Mouse (Mus musculus): ENCODE measurements around the gene 3830417A13Rik. TPM values are rescaled to one million over a fixed set of nuclear protein-coding genes. Genes with fewer than 3 reads are reported as not detected.

3830417A13Rik gene
- polyA plus RNA-seq (2016; fragmentation: Nextera tagmentation; extraction: Ambion mirVana): 0.13 and 0.52 TPM in 2 replicates

DNA sequence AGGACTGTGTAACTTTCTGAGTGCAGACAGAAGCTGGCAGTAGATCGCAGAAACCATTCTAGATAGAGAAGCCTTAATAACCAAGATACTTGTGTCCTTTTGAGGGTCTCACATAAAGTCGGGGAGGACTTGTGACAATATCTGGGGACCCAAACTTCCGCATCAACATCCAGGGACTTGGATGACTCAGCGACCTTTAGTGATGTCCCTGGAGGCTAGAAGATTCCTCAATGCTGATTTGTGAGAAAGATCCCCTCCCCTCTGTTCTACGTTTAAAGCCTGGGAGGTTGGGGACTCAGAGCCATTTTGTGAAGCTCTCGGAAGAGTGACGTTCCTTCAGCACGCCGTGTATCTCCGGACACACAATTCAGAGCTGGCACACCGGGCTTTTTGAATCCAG lies at the start of gene 3830417A13Rik:
TSS of gene 3830417A13Rik (plus strand) at position 301 of the 400 bp plus-strand sequence.
- no peaks in the 10 kb centered on the region for H3K27me3 ChIP-seq
- H3K4me3 ChIP-seq: no peak within 1 kb of the TSS
- WGBS: 89% methylated on average over 11 of the region's 11 CpGs
- no peaks in the 10 kb centered on the region for H3K9me3 ChIP-seq
- no peak within 1 kb of the TSS for H3K27ac ChIP-seq (replicated peaks)
- no peaks in the 10 kb centered on the region for H3K36me3 ChIP-seq
- H3K9ac ChIP-seq (replicated peaks): no peak within 1 kb of the TSS
- H3K4me1 ChIP-seq: no peaks in the 10 kb centered on the region
- no peak within 1 kb of the TSS for H3K4me2 ChIP-seq (replicated peaks)
- ATAC-seq (ENCODE audit: low FRiP score, low read depth): no peak

GRCm38 (mm10) chrX:64152098-64152497 lies 21.2 kb upstream of the 3830417A13Rik start, which contains the start of gene Gm6760:
Gene Gm6760 (minus strand): TSS chrX:64152198.
- Histone ChIP-seq H3K4me2 (replicated peaks) (no peak within 1 kb of the TSS), H3K9me3 (no peaks in the 10 kb centered on the region), H3K27ac (replicated peaks) (no peak within 1 kb of the TSS), H3K4me3 (no peak within 1 kb of the TSS), H3K9ac (replicated peaks) (no peak within 1 kb of the TSS), H3K4me1 (no peaks in the 10 kb centered on the region), H3K27me3 (no peaks in the 10 kb centered on the region), H3K36me3 (no peaks in the 10 kb centered on the region)
- WGBS: 83% methylated on average over 2 of the region's 2 CpGs
- ATAC-seq (ENCODE audit: low FRiP score, low read depth): no peak

- no peaks in the 10 kb centered on the region for H3K4me1 ChIP-seq
- no peak overlapping the region for H3K4me3 ChIP-seq
- H3K36me3 ChIP-seq: no peaks in the 10 kb centered on the region
- ATAC-seq (ENCODE audit: low FRiP score, low read depth): no peak
- no peaks in the 10 kb centered on the region for H3K27me3 ChIP-seq
- no peak overlapping the region for H3K4me2 ChIP-seq (replicated peaks)
- no peak overlapping the region for H3K9ac ChIP-seq (replicated peaks)
- no peak overlapping the region for H3K27ac ChIP-seq (replicated peaks)
- H3K9me3 ChIP-seq: no peaks in the 10 kb centered on the region
Measured at GRCm38 (mm10) chrX:64181246-64181645, 7.9 kb downstream of the 3830417A13Rik start.

Other genes with a start within 250 kb of the 3830417A13Rik start
- gene Gm6760, start 21.4 kb upstream of the 3830417A13Rik start, polyA plus RNA-seq (2016; fragmentation: Nextera tagmentation; extraction: Ambion mirVana): not detected in 2 replicates
- gene Slitrk4, start 103.4 kb downstream of the 3830417A13Rik start, polyA plus RNA-seq (2016; fragmentation: Nextera tagmentation; extraction: Ambion mirVana): 5.2 and 5.9 TPM in 2 replicates